Mouse (Mus musculus) forebrain, embryonic 16.5 days (tissue): ENCODE measurements at regions not wholly inside any gene's neighbourhood (a gene's known extent, or its start where the extent isn't known, plus 50 kb on each side); places are given as distances from the start of the nearest gene placed in this dataset.

Experiments used
- ATAC-seq: fragments of 200-750 bp; cut with Nextera tagmentation; 2 replicates; pipeline ENCODE4 v1.8.0; 2017; ENCODE audit warnings: mild to moderate bottlenecking, moderate library complexity
- H3K27ac ChIP-seq: fragments of 300-500 bp; sonication (generic); 2 replicates; pipeline ENCODE4 v1.5.1; 2014; ENCODE audit warnings: low read length, control low read depth
- H3K27me3 ChIP-seq: fragments of 300-500 bp; sonication (generic); replicated peaks from 2 replicates; pipeline ENCODE4 v1.6.1; 2014; ENCODE audit warnings: low read length; ENCODE audit not compliant: control insufficient read depth, insufficient read depth
- H3K36me3 ChIP-seq: fragments of 300-500 bp; sonication (generic); 2 replicates; pipeline ENCODE4 v1.6.1; 2014; ENCODE audit not compliant: control insufficient read depth, insufficient read depth
- H3K4me1 ChIP-seq: fragments of 300-500 bp; sonication (generic); replicated peaks from 2 replicates; pipeline ENCODE4 v1.6.1; 2014; ENCODE audit warnings: low read length; ENCODE audit not compliant: control insufficient read depth, insufficient read depth
- H3K4me2 ChIP-seq: fragments of 300-500 bp; sonication (generic); 2 replicates; pipeline ENCODE4 v1.6.1; 2014; ENCODE audit warnings: mild to moderate bottlenecking, low read length, control low read depth
- H3K4me3 ChIP-seq: fragments of 300-500 bp; sonication (generic); replicated peaks from 2 replicates; pipeline ENCODE4 v1.5.1; 2014; ENCODE audit warnings: mild to moderate bottlenecking, low read length, control low read depth
- H3K9ac ChIP-seq: fragments of 300-500 bp; sonication (generic); replicated peaks from 2 replicates; pipeline ENCODE4 v1.6.1; 2014; ENCODE audit warnings: low read depth, low read length, control low read depth
- H3K9me3 ChIP-seq: fragments of 300-500 bp; sonication (generic); 2 replicates; pipeline ENCODE4 v1.6.1; 2016; ENCODE audit warnings: low read length; ENCODE audit not compliant: control insufficient read depth
- WGBS: fragments of 180-500 bp; shearing (Covaris S2); extraction: QIAGEN DNeasy Blood & Tissue Kit; methylation state at CpG from one replicate; pipeline ENCODE4 v1.1.7; 2014; 5-methylcytosine and 5-hydroxymethylcytosine counted together

GRCm38 (mm10) chr2:135578135-135578534, 80.7 kb upstream of the Plcb4 start:
- Histone ChIP-seq H3K27ac (no peak overlapping the region), H3K36me3 (no peaks in the 10 kb centered on the region), H3K9me3 (no peaks in the 10 kb centered on the region), H3K4me2 (no peak overlapping the region), H3K27me3 (no peaks in the 10 kb centered on the region), H3K4me3 (no peak overlapping the region), H3K4me1 (peaks cover 5% of the 10 kb centered on the region), H3K9ac (no peak overlapping the region)
- ATAC-seq: peak; percentile 69; the same call in 1 of the 2 replicates
- WGBS: 34% methylated on average over 5 of the region's 5 CpGs

GRCm38 (mm10) chr2:135579514-135579913, 79.3 kb upstream of the Plcb4 start:
- Histone ChIP-seq H3K4me2 (no peak overlapping the region), H3K9ac (no peak overlapping the region), H3K27ac (no peak overlapping the region), H3K27me3 (no peaks in the 10 kb centered on the region), H3K4me1 (peaks cover 5% of the 10 kb centered on the region), H3K4me3 (no peak overlapping the region), H3K9me3 (no peaks in the 10 kb centered on the region), H3K36me3 (no peaks in the 10 kb centered on the region)
- ATAC-seq: no peak
- 94% methylated on average over 6 of the region's 6 CpGs for WGBS

GRCm38 (mm10) chr2:135580051-135580450, 78.8 kb upstream of the Plcb4 start:
- Histone ChIP-seq H3K36me3 (no peaks in the 10 kb centered on the region), H3K4me1 (peaks cover 5% of the 10 kb centered on the region), H3K4me2 (no peak overlapping the region), H3K27me3 (no peaks in the 10 kb centered on the region), H3K9ac (no peak overlapping the region), H3K9me3 (no peaks in the 10 kb centered on the region), H3K27ac (no peak overlapping the region), H3K4me3 (no peak overlapping the region)
- 83% methylated on average over 4 of the region's 4 CpGs for WGBS
- ATAC-seq: no peak

GRCm38 (mm10) chr2:135582341-135582740, 76.5 kb upstream of the Plcb4 start:
- no peaks in the 10 kb centered on the region for H3K9me3 ChIP-seq
- 7% methylated on average over 8 of the region's 8 CpGs for WGBS
- no peak overlapping the region for H3K27ac ChIP-seq
- H3K27me3 ChIP-seq: no peaks in the 10 kb centered on the region
- no peak overlapping the region for H3K9ac ChIP-seq
- no peaks in the 10 kb centered on the region for H3K36me3 ChIP-seq
- peaks cover 5% of the 10 kb centered on the region for H3K4me1 ChIP-seq
- no peak for ATAC-seq
- no peak overlapping the region for H3K4me2 ChIP-seq
- H3K4me3 ChIP-seq: no peak overlapping the region

- no peaks in the 10 kb centered on the region for H3K36me3 ChIP-seq
- H3K4me3 ChIP-seq: no peak overlapping the region
- ATAC-seq: no peak
- no peak overlapping the region for H3K9ac ChIP-seq
- H3K4me1 ChIP-seq: no peaks in the 10 kb centered on the region
- no peak overlapping the region for H3K4me2 ChIP-seq
- no peaks in the 10 kb centered on the region for H3K27me3 ChIP-seq
- no peaks in the 10 kb centered on the region for H3K9me3 ChIP-seq
- H3K27ac ChIP-seq: no peak overlapping the region
Measured at GRCm38 (mm10) chr2:135606306-135606705, 52.5 kb upstream of the Plcb4 start.
